15 mouse cellular contexts compared by ENCODE assay signal in genomic region chr2:3158682-3159412, GRCm38 (mm10). TPM values are rescaled to one million over a fixed set of nuclear protein-coding genes. Genes with fewer than 3 reads are reported as not detected.
DNase-seq lines count a peak whose midpoint lies in the region; ATAC-seq and TF ChIP-seq lines count a peak whose summit lies in the region.
"Had no signal": no experiment of that assay in that cellular context is flagged by ENCODE, and none has a peak within 500 bp of the region (broad histone marks: within the 10 kb centered on the region; RNA-seq: fewer than 3 reads in every experiment).

No protein-coding gene starts in this region.

- H3K9me3 ChIP-seq in heart, embryonic 13.5 days = no peaks in the 10 kb centered on the region
- H3K9me3 ChIP-seq in forebrain, embryonic 13.5 days (replicated peaks) = no peaks in the 10 kb centered on the region
- H3K9me3 ChIP-seq: forebrain, embryonic 10.5 days; G1E; hindbrain, embryonic 13.5 days; midbrain, embryonic 15.5 days had no signal

- no peak; the same call in 1 of the 2 replicates for ATAC-seq in heart, embryonic 13.5 days (ENCODE audit: extremely low read depth, insufficient number of reproducible peaks, low FRiP score, low TSS enrichment)
- peak; percentile 64 for ATAC-seq in megakaryocyte, adult 5-6 weeks (ENCODE audit: poor library complexity, severe bottlenecking)
- ATAC-seq in forebrain, embryonic 13.5 days = no peak
- ATAC-seq: midbrain, embryonic 15.5 days had no signal

- H3K27me3 ChIP-seq in heart, embryonic 13.5 days (replicated peaks) = no peaks in the 10 kb centered on the region
- no peaks in the 10 kb centered on the region for H3K27me3 ChIP-seq in heart, adult 2 months (ENCODE audit: control insufficient read depth, insufficient read depth, low read length)
- no peaks in the 10 kb centered on the region for H3K27me3 ChIP-seq in forebrain, embryonic 13.5 days
- H3K27me3 ChIP-seq: hindbrain, embryonic 13.5 days; midbrain, embryonic 15.5 days had no signal

- TF ChIP-seq POLR2A in heart, adult 2 months (IDR thresholded peaks at IDR 0.05; ENCODE audit: insufficient read depth, low read depth, low read length) = no peak

- intact Hi-C loops in heart, adult 2 months (cut with DNase I) = no loop called here

- H3K4me1 ChIP-seq in heart, embryonic 13.5 days = peaks cover 85% of the 10 kb centered on the region
- peaks cover 24% of the 10 kb centered on the region for H3K4me1 ChIP-seq in heart, adult 2 months (ENCODE audit: control insufficient read depth, insufficient read depth, low read length)
- peaks cover 3% of the 10 kb centered on the region; the same call in 1 of the 2 replicates for H3K4me1 ChIP-seq in forebrain, embryonic 13.5 days

- no peak for TF ChIP-seq CTCF in heart, adult 2 months (IDR thresholded peaks at IDR 0.05)

- H3K9ac ChIP-seq in heart, embryonic 13.5 days = no peak overlapping the region
- H3K9ac ChIP-seq in heart, adult 2 months (ENCODE audit: low read depth, low read length) = no peak overlapping the region
- H3K9ac ChIP-seq in forebrain, embryonic 13.5 days = no peak overlapping the region
- H3K9ac ChIP-seq: hindbrain, embryonic 13.5 days; midbrain, embryonic 15.5 days had no signal

- DNase-seq in heart, adult 2 months = no peak
- DNase-seq in thymus, postnatal 0 days (ENCODE audit: low spot score) = peak; percentile 7
- DNase-seq in thymus, postnatal 10 days (ENCODE audit: low spot score in 2 of 2) = no peak
- DNase-seq in c-Kit-positive CD71-positive TER-119-positive erythroid progenitor cells, embryonic 14.5 days (ENCODE audit: low spot score) = no peak
- no peak for DNase-seq in ovary, postnatal 10 days (ENCODE audit: low spot score)
- DNase-seq: cerebellum, adult 18-20 months; embryo, embryonic 11 days; kidney, adult 8-10 months had no signal

- no peak for TF ChIP-seq EP300 in heart, adult 2 months (IDR thresholded peaks at IDR 0.05; ENCODE audit: insufficient read depth, low read depth, low read length)

- WGBS in heart, embryonic 13.5 days = 63% methylated on average over 8 of the region's 8 CpGs
- 61% methylated on average over 8 of the region's 8 CpGs for WGBS in heart, adult 2 months
- WGBS in forebrain, embryonic 13.5 days = 87% methylated on average over 8 of the region's 8 CpGs

- H3K79me2 ChIP-seq in heart, adult 2 months (replicated peaks; ENCODE audit: control insufficient read depth, insufficient read depth, low read length) = peaks cover 4% of the 10 kb centered on the region

- peak overlapping the region; percentile 50 for H3K27ac ChIP-seq in heart, embryonic 13.5 days (replicated peaks)
- H3K27ac ChIP-seq in heart, adult 2 months = no peak overlapping the region
- no peak overlapping the region for H3K27ac ChIP-seq in forebrain, embryonic 13.5 days
- H3K27ac ChIP-seq: forebrain, embryonic 10.5 days; hindbrain, embryonic 13.5 days; midbrain, embryonic 15.5 days had no signal

- no peak overlapping the region for H3K4me2 ChIP-seq in heart, embryonic 13.5 days
- no peak overlapping the region for H3K4me2 ChIP-seq in forebrain, embryonic 13.5 days
- H3K4me2 ChIP-seq: hindbrain, embryonic 13.5 days; midbrain, embryonic 15.5 days had no signal

- H3K4me3 ChIP-seq in heart, embryonic 13.5 days = no peak overlapping the region
- no peak overlapping the region for H3K4me3 ChIP-seq in heart, adult 2 months
- H3K4me3 ChIP-seq in forebrain, embryonic 13.5 days = no peak overlapping the region
- H3K4me3 ChIP-seq: forebrain, embryonic 10.5 days; hindbrain, embryonic 13.5 days; midbrain, embryonic 15.5 days had no signal

- no peaks in the 10 kb centered on the region for H3K36me3 ChIP-seq in heart, embryonic 13.5 days
- peaks cover 20% of the 10 kb centered on the region for H3K36me3 ChIP-seq in heart, adult 2 months (ENCODE audit: control insufficient read depth, insufficient read depth, low read length)
- no peaks in the 10 kb centered on the region for H3K36me3 ChIP-seq in forebrain, embryonic 13.5 days (ENCODE audit: poor library complexity, severe bottlenecking)
- H3K36me3 ChIP-seq: G1E; hindbrain, embryonic 13.5 days; midbrain, embryonic 15.5 days had no signal

RNA-seq across cellular contexts. Expression of gene Fam171a1, which starts 44.8 kb away (rescaled TPM):
- 23.5 and 23.7 TPM in 2 replicates for polyA plus RNA-seq in heart, embryonic 13.5 days (2015; fragmentation: Nextera tagmentation; extraction: Ambion mirVana)
- total RNA-seq in heart, adult 2 months (2021) = 10 to 100 TPM; 14.1 to 14.3 TPM
- polyA plus RNA-seq in heart, adult 2 months (2012; rRNA removed) = 10.8 and 19.2 TPM in 2 replicates
- polyA plus RNA-seq in thymus, postnatal 0 days (2015; fragmentation: Nextera tagmentation; extraction: Ambion mirVana) = 3.4 and 3.9 TPM in 2 replicates
- 0.16 and 0.36 TPM in 2 replicates for total RNA-seq in megakaryocyte, adult 5-6 weeks (2015)
- total RNA-seq in megakaryocyte, adult 5-6 weeks (2017) = 0.29 and 0.49 TPM in 2 replicates
- 26.1 and 27.8 TPM in 2 replicates for polyA plus RNA-seq in forebrain, embryonic 13.5 days (2015; fragmentation: Nextera tagmentation; extraction: Ambion mirVana)
- polyA plus RNA-seq: G1E had no signal
